Comparison of ENCODE assay signal across 15 mouse cellular contexts in the genomic region with DNA sequence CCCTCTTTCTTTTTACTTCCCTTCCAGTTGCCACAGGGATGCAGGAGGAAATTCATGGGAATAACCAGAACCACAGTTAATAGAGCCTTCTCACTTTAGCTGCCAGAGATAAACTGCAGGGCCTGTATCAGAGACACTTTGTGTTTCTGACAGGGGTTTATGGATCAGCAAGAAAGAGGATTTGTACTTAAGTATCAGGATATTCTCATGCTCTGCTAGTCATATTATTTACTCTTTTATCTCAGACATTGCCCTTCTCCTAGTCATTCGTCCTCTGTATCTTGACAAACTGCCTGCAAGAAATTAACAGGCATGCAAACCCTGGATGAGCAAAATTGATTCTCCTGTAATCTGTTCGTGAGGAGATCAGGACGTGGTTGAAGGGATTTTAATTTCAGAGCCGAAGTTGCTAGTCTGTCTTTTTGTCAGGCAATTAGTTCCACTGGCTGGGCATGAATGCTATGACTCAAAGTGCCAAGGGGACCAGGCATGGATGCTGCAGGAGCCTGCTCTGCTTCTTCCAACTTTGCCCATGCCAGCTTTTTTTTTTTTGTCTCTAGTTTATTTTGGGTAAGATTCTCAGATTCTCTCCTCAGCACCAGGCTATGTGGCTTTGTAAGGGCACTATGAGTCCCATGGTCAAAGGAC. TPM values are rescaled to one million over a fixed set of nuclear protein-coding genes. Genes with fewer than 3 reads are reported as not detected.
DNase-seq lines count a peak whose midpoint lies in the region; ATAC-seq lines count a peak whose summit lies in the region.
"Had no signal": no experiment of that assay in that cellular context is flagged by ENCODE, and none has a peak within 500 bp of the region (broad histone marks: within the 10 kb centered on the region; RNA-seq: fewer than 3 reads in every experiment).

No protein-coding gene starts in this region.

- ATAC-seq in forebrain, embryonic 14.5 days, result peak; percentile 89
- ATAC-seq in heart, embryonic 12.5 days (ENCODE audit: insufficient number of reproducible peaks, low FRiP score), result no peak

- H3K4me1 ChIP-seq in forebrain, embryonic 14.5 days (ENCODE audit: control insufficient read depth, insufficient read depth, low read length), result peaks cover 11% of the 10 kb centered on the region
- peaks cover 16% of the 10 kb centered on the region for H3K4me1 ChIP-seq in midbrain, embryonic 10.5 days
- no peaks in the 10 kb centered on the region for H3K4me1 ChIP-seq in heart, embryonic 12.5 days (replicated peaks)
- H3K4me1 ChIP-seq: embryonic facial prominence, embryonic 10.5 days; limb, embryonic 15.5 days had no signal

- no peak overlapping the region for H3K4me2 ChIP-seq in forebrain, embryonic 14.5 days (ENCODE audit: low read length)
- no peak overlapping the region for H3K4me2 ChIP-seq in heart, embryonic 12.5 days
- H3K4me2 ChIP-seq: limb, embryonic 15.5 days had no signal

- H3K4me3 ChIP-seq in forebrain, embryonic 14.5 days (ENCODE audit: low read depth, low read length), result no peak overlapping the region
- H3K4me3 ChIP-seq in midbrain, embryonic 10.5 days, result no peak overlapping the region
- no peak overlapping the region for H3K4me3 ChIP-seq in heart, embryonic 12.5 days
- H3K4me3 ChIP-seq: embryonic facial prominence, embryonic 10.5 days; limb, embryonic 15.5 days had no signal

- H3K27me3 ChIP-seq in forebrain, embryonic 14.5 days (replicated peaks; ENCODE audit: control insufficient read depth, insufficient read depth, low read length), result no peaks in the 10 kb centered on the region
- H3K27me3 ChIP-seq in midbrain, embryonic 10.5 days (ENCODE audit: low read depth, poor library complexity, severe bottlenecking), result 0 out of 2 replicates have a peak, but pooled peaks cover 3% of the 10 kb centered on the region
- no peaks in the 10 kb centered on the region for H3K27me3 ChIP-seq in heart, embryonic 12.5 days (replicated peaks)
- H3K27me3 ChIP-seq: limb, embryonic 15.5 days had no signal

- peak; percentile 25 to 45 for DNase-seq in cerebellum, postnatal 14 days
- no peak for DNase-seq in cerebellum, adult 8-10 months
- peak; percentile 79 for DNase-seq in forebrain, embryonic 14.5 days (ENCODE audit: low spot score)
- peak; percentile 29 for DNase-seq in midbrain, embryonic 10.5 days (ENCODE audit: low spot score)
- peak; percentile 9 for DNase-seq in retina, adult 2 months (ENCODE audit: low read depth, low spot score)
- DNase-seq in adrenal gland, postnatal 14 days, result no peak
- no peak for DNase-seq in right cerebral cortex, adult 2 months (ENCODE audit: low spot score in 2 of 2)
- DNase-seq: kidney, postnatal 14 days; layer of hippocampus, postnatal 36 days; thymus, postnatal 25 days had no signal

- H3K9ac ChIP-seq in forebrain, embryonic 14.5 days (ENCODE audit: low read length), result no peak overlapping the region
- H3K9ac ChIP-seq in heart, embryonic 12.5 days, result no peak overlapping the region
- H3K9ac ChIP-seq: limb, embryonic 15.5 days had no signal

- no peaks in the 10 kb centered on the region for H3K9me3 ChIP-seq in forebrain, embryonic 14.5 days (replicated peaks; ENCODE audit: control insufficient read depth, low read length)
- no peaks in the 10 kb centered on the region for H3K9me3 ChIP-seq in midbrain, embryonic 10.5 days (replicated peaks)
- no peaks in the 10 kb centered on the region for H3K9me3 ChIP-seq in heart, embryonic 12.5 days (replicated peaks)
- H3K9me3 ChIP-seq: embryonic facial prominence, embryonic 10.5 days; limb, embryonic 15.5 days had no signal

- H3K36me3 ChIP-seq in forebrain, embryonic 14.5 days (ENCODE audit: control insufficient read depth, insufficient read depth, low read length), result no peaks in the 10 kb centered on the region
- H3K36me3 ChIP-seq in midbrain, embryonic 10.5 days, result no peaks in the 10 kb centered on the region
- no peaks in the 10 kb centered on the region for H3K36me3 ChIP-seq in heart, embryonic 12.5 days
- H3K36me3 ChIP-seq: embryonic facial prominence, embryonic 10.5 days; limb, embryonic 15.5 days had no signal

- peak overlapping the region; percentile 80 for H3K27ac ChIP-seq in forebrain, embryonic 14.5 days (ENCODE audit: low read depth, low read length)
- peak overlapping the region; percentile 34 for H3K27ac ChIP-seq in midbrain, embryonic 10.5 days (replicated peaks)
- H3K27ac ChIP-seq in heart, embryonic 12.5 days (ENCODE audit: poor library complexity, severe bottlenecking), result no peak overlapping the region
- H3K27ac ChIP-seq: embryonic facial prominence, embryonic 10.5 days; limb, embryonic 15.5 days had no signal

- 2% methylated on average over 4 of the region's 4 CpGs for WGBS in forebrain, embryonic 14.5 days
- 17% methylated on average over 4 of the region's 4 CpGs for WGBS in midbrain, embryonic 10.5 days
- WGBS in heart, embryonic 12.5 days, result 51% methylated on average over 4 of the region's 4 CpGs

RNA-seq across cellular contexts. Expression of gene ccdc198, which starts 48.7 kb away (rescaled TPM):
- 0.10 TPM in 1 of 2 replicates, not detected in the other for polyA plus RNA-seq in forebrain, embryonic 14.5 days (2014; fragmentation: Nextera tagmentation; extraction: Ambion mirVana)
- polyA plus RNA-seq in midbrain, embryonic 10.5 days (2016; fragmentation: Nextera tagmentation; extraction: Ambion mirVana), result 0.06 and 0.29 TPM in 2 replicates
- total RNA-seq in adrenal gland, postnatal 14 days (2021), result not detected in 2 replicates
- 0.10 TPM in 2 replicates for polyA plus RNA-seq in heart, embryonic 12.5 days (2016; fragmentation: Nextera tagmentation; extraction: Ambion mirVana)
- total RNA-seq: ES-E14; heart, adult 8-10 months; layer of hippocampus, postnatal 36 days had no signal
- polyA plus RNA-seq: embryonic facial prominence, embryonic 10.5 days; limb, embryonic 15.5 days had no signal

Comparison
In these comparisons a context has a peak if more than half of its experiments do, and no peak if none do; other contexts are left out.
1. DNase-seq: peak in cerebellum, postnatal 14 days (2 of 2), forebrain, embryonic 14.5 days (single experiment), midbrain, embryonic 10.5 days (single experiment) and retina, adult 2 months (single experiment); none in cerebellum, adult 8-10 months (single experiment), adrenal gland, postnatal 14 days (single experiment) and right cerebral cortex, adult 2 months (0 of 2).